Mouse (Mus musculus): Measurements from ENCODE around the gene Tmed10.

- no peak for TF ChIP-seq CTCF (IDR thresholded peaks at IDR 0.05; ENCODE audit: insufficient read depth, low read depth, low read length)
- no peak for TF ChIP-seq POLR2A (IDR thresholded peaks at IDR 0.05; ENCODE audit: insufficient read depth, low read depth, low read length)
Observed at GRCm38 (mm10) chr12:85385995-85386375, 11.3 kb upstream of the Tmed10 start.

Data from olfactory bulb, adult 2 months (tissue).